Mouse (Mus musculus): Measurements from ENCODE around the gene Cd3d.

The Cd3d gene

GRCm38 (mm10) chr9:44993268-44993667 is 11.7 kb downstream of the Cd3d start:
- no peak for DNase-seq (ENCODE audit: low read depth)

GRCm38 (mm10) chr9:44994962-44995361 is 13.4 kb downstream of the Cd3d start:
- no peak for DNase-seq (ENCODE audit: low read depth)

GRCm38 (mm10) chr9:44996590-44996989 is 15.0 kb downstream of the Cd3d start:
- no peak for DNase-seq (ENCODE audit: low read depth)

GRCm38 (mm10) chr9:44998138-44998537 is 16.6 kb downstream of the Cd3d start:
- DNase-seq (ENCODE audit: low read depth): no peak

GRCm38 (mm10) chr9:44999171-44999570 is 17.6 kb downstream of the Cd3d start:
- no peak for DNase-seq (ENCODE audit: low read depth)

- DNase-seq (ENCODE audit: low read depth): no peak
Observed at GRCm38 (mm10) chr9:44999776-45000175, 18.2 kb downstream of the Cd3d start.

GRCm38 (mm10) chr9:45000249-45000648 is 18.7 kb downstream of the Cd3d start:
- DNase-seq (ENCODE audit: low read depth): no peak

- DNase-seq (ENCODE audit: low read depth): no peak
Observed at GRCm38 (mm10) chr9:45007404-45007803, 25.8 kb downstream of the Cd3d start.

GRCm38 (mm10) chr9:45008342-45008741 is 26.8 kb downstream of the Cd3d start:
- DNase-seq (ENCODE audit: low read depth): no peak

GRCm38 (mm10) chr9:45009180-45010078 is 27.8 kb downstream of the Cd3d start, which contains the start of gene Cd3e:
Gene Cd3e, minus strand, starts transcription at chr9:45009627.
- DNase-seq (ENCODE audit: low read depth): no peak

- no peak for DNase-seq (ENCODE audit: low read depth)
Observed at GRCm38 (mm10) chr9:45010461-45010860, 28.9 kb downstream of the Cd3d start.

- DNase-seq (ENCODE audit: low read depth): no peak
Observed at GRCm38 (mm10) chr9:45011291-45011690, 29.7 kb downstream of the Cd3d start.

GRCm38 (mm10) chr9:45014879-45015278 is 33.3 kb downstream of the Cd3d start:
- no peak for DNase-seq (ENCODE audit: low read depth)

GRCm38 (mm10) chr9:45015841-45016240 is 34.3 kb downstream of the Cd3d start:
- no peak for DNase-seq (ENCODE audit: low read depth)

GRCm38 (mm10) chr9:45018031-45018430 is 36.4 kb downstream of the Cd3d start:
- DNase-seq (ENCODE audit: low read depth): no peak

- DNase-seq (ENCODE audit: low read depth): peak; percentile 28
Observed at GRCm38 (mm10) chr9:45022800-45023199, 41.2 kb downstream of the Cd3d start.

GRCm38 (mm10) chr9:45023638-45024037 is 42.1 kb downstream of the Cd3d start:
- no peak for DNase-seq (ENCODE audit: low read depth)

- no peak for DNase-seq (ENCODE audit: low read depth)
Observed at GRCm38 (mm10) chr9:45024187-45024586, 42.6 kb downstream of the Cd3d start.

- no peak for DNase-seq (ENCODE audit: low read depth)
Observed at GRCm38 (mm10) chr9:45027376-45027775, 45.8 kb downstream of the Cd3d start.

- DNase-seq (ENCODE audit: low read depth): no peak
Observed at GRCm38 (mm10) chr9:45030341-45030740, 48.8 kb downstream of the Cd3d start.

GRCm38 (mm10) chr9:45032261-45032660 is 50.7 kb downstream of the Cd3d start:
- DNase-seq (ENCODE audit: low read depth): no peak

GRCm38 (mm10) chr9:45034526-45034925 is 52.9 kb downstream of the Cd3d start:
- DNase-seq (ENCODE audit: low read depth): no peak
